Mouse (Mus musculus) C2C12 (cell line): Measurements from ENCODE around the gene Anks1.

Experiments
- CEBPB ChIP-seq: IDR thresholded peaks from one replicate; pipeline ENCODE4 v1.6.1; 2011; ENCODE audit warnings: low read depth, mild to moderate bottlenecking, control low read depth, moderate library complexity
- CTCF ChIP-seq: IDR thresholded peaks from one replicate; pipeline ENCODE4 v1.5.1; 2011; ENCODE audit not compliant: control insufficient read depth, insufficient read depth, insufficient read length
- FOSL1 ChIP-seq: IDR thresholded peaks from one replicate; pipeline ENCODE4 v1.8.0; 2011; ENCODE audit warnings: mild to moderate bottlenecking, low read length; ENCODE audit not compliant: poor library complexity, insufficient read depth, severe bottlenecking
- MAX ChIP-seq: IDR thresholded peaks from one replicate; pipeline ENCODE4 v1.6.1; 2011; ENCODE audit warnings: mild to moderate bottlenecking, control low read depth
- MYOD1 ChIP-seq: IDR thresholded peaks from one replicate; pipeline ENCODE4 v1.6.1; 2011; ENCODE audit warnings: low read depth; ENCODE audit not compliant: control insufficient read depth, insufficient read length
- MYOG ChIP-seq: IDR thresholded peaks from one replicate; pipeline ENCODE4 v1.6.1; 2011; ENCODE audit not compliant: control insufficient read depth, insufficient read length; ENCODE audit errors: extremely low read depth
- USF1 ChIP-seq: IDR thresholded peaks from one replicate; pipeline ENCODE4 v1.6.1; 2011; ENCODE audit warnings: low read depth, mild to moderate bottlenecking, control low read depth, moderate library complexity

DNA sequence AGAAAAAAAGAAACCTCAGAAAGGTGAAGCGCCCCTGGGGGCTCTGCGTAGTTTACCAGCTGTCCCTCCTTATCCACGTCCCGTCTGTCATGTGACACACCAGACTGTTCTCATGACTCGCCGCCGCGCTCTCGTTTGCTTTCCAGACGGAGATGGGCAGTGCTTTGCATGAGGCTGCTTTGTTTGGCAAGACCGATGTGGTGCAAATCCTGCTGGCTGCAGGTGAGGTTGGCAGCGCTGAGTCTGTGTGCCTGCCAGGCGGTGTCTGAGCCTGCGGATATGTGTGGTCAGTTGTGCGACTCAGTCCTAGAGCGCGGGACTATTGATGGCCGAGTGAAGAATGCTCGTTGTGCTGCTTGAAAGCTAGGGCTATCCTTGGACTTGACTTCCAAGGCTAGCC, 77.0 kb downstream of the Anks1 start:
- no peak for TF ChIP-seq MAX
- TF ChIP-seq CTCF: no peak
- TF ChIP-seq USF1: no peak
- TF ChIP-seq MYOG: no peak
- TF ChIP-seq FOSL1: no peak
- no peak for TF ChIP-seq CEBPB
- TF ChIP-seq MYOD1: no peak
